Mouse (Mus musculus) cerebellum, adult 8-10 months (tissue): Measurements from ENCODE around the gene Limch1.

ENCODE experiments used
- DNase-seq: peaks from one replicate; pipeline ENCODE4 v3.0.0; 2022

Limch1 gene

GRCm38 (mm10) chr5:66786621-66787061 lies 41.0 kb downstream of the Limch1 start:
- DNase-seq, result no peak

DNA sequence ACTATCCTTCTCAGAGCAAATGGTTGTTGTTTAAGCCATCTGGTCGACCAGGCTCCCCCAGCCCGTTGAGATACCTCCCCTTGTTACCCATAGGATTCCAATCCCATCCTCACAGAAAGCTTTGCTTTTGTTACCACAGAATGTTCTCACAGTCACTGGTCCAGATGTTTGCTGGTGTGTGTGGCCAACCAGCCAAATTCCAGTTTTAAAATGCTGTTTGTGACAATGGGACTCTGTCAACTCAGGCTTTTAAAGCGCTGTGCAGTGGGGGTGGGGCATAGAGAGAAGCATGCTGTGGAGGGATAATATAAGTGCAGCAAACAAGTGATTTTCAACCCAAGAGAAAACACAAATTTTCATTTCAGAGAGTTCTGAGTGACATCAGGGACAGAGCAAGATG lies 43.4 kb downstream of the Limch1 start:
- no peak for DNase-seq

- peak; percentile 31 for DNase-seq
These were observed 45.5 kb downstream of the Limch1 start for GRCm38 (mm10) chr5:66791161-66791560.

- DNase-seq, result no peak
These were observed 47.6 kb downstream of the Limch1 start for GRCm38 (mm10) chr5:66793251-66793650.

- no peak for DNase-seq
These were observed 51.7 kb downstream of the Limch1 start for GRCm38 (mm10) chr5:66797326-66797725.

- DNase-seq, result no peak
These were observed 52.5 kb downstream of the Limch1 start for GRCm38 (mm10) chr5:66798135-66798534.

- DNase-seq, result no peak
These were observed 53.0 kb downstream of the Limch1 start for GRCm38 (mm10) chr5:66798591-66799003.

- DNase-seq, result no peak
These were observed 54.6 kb downstream of the Limch1 start for GRCm38 (mm10) chr5:66800243-66800642.

- DNase-seq, result no peak
These were observed 55.4 kb downstream of the Limch1 start for GRCm38 (mm10) chr5:66800977-66801376.

- no peak for DNase-seq
These were observed 56.6 kb downstream of the Limch1 start for GRCm38 (mm10) chr5:66802196-66802595.

DNA sequence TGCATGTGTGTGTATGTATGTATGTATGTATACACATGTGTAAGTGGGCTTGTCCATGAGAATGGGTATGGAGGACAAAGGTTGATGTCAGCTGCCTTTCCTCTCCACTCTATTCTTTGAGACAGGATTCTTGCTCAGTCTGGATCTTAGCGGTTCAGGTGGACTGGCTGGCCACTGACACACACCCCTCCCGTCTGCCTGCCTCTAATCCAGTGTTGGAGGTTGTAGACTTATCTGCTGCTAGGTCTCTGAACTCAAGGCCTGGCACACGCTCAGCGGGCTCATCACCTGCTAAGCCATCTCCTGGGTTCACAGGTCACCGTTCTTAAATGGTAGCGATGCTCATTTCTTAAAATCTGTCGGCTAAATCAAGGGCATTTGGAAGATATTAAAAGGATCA lies 60.7 kb downstream of the Limch1 start:
- no peak for DNase-seq

GRCm38 (mm10) chr5:66807737-66808136 lies 62.1 kb downstream of the Limch1 start:
- no peak for DNase-seq

- DNase-seq, result no peak
These were observed 63.5 kb downstream of the Limch1 start for GRCm38 (mm10) chr5:66809016-66809570.

GRCm38 (mm10) chr5:66810396-66810795 lies 64.8 kb downstream of the Limch1 start:
- DNase-seq, result no peak

- DNase-seq, result no peak
These were observed 69.0 kb downstream of the Limch1 start for GRCm38 (mm10) chr5:66814674-66815073.

- no peak for DNase-seq
These were observed 70.2 kb downstream of the Limch1 start for GRCm38 (mm10) chr5:66815877-66816276.

DNA sequence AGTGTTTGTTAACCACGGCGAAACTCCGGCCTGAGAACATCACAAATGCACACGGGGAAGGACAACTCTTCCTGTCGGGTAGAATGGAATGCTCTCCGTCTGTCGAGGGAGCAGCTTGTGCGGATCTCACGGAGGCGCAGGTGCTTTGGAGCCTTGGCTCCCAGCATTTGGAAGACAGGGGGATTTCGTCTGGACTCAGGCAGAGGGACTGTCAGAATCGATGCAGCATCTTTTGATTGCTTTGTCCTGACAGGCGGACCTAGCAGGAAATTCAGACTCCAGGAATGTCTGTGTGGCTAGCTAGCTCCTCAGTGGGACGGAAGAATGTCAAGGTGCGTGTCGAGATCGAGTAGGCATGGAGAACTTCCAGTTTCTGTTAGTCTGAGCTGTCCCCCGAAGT lies 71.1 kb downstream of the Limch1 start:
- no peak for DNase-seq

DNA sequence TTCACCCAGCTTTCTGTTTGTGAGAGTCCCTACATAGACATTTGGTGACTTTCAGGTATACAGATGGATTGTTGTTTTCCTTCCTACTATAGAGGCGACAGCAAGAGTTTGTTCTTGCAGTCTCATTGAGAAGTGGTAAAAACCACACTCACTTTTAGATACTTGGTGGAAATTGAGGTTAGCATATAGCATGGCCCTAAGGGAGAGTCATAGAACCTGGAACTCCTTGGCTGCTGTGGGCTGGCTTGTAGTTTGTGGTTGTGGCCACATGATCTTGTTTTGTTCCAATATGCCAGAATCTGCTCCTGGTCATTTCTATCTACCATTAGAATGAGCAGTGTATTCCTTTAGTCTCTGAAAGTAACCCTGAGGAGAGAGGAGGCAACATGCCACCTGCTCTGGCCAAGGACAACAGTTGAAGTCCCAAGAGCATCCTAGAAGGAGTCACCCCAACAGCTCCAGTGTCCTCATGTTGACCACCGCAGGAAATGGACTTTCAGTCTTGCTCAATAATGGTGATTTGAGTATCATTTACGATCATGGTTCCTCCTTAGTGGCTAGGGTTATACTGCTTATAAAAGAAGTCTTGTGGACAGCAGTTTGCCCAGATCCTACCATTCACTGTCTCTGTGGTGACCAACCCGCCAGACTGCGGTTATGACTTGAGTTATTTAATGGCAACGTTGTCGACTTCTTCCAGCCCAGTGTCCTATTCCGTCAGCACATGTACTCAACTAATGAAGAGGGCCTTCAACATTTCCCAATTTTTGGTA lies 71.7 kb downstream of the Limch1 start:
- no peak for DNase-seq

- DNase-seq, result no peak
These were observed 77.0 kb downstream of the Limch1 start for GRCm38 (mm10) chr5:66822500-66823205.

DNA sequence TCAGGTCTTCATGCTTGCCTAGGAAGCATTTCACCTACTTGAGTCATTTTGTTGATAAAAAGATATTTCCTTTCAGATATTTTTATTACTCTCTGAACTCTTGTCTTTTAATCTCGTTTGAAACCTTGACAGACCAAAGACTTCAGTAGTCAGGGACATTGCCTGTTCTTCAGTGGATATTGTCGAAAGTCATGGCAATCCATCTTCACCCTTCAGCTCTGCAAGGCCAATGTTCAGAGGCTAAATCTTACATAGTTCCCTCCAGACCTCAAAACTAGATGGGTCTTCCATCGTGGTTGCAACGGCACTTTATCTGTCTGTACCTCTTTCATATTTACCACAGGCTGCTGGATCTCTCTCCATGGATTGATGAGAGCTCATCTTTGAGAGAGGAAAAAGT lies 80.0 kb downstream of the Limch1 start:
- DNase-seq, result no peak

- no peak for DNase-seq
These were observed 81.2 kb downstream of the Limch1 start for GRCm38 (mm10) chr5:66826844-66827243.

GRCm38 (mm10) chr5:66829505-66829904 lies 83.9 kb downstream of the Limch1 start:
- DNase-seq, result no peak

- DNase-seq, result no peak
These were observed 84.6 kb downstream of the Limch1 start for GRCm38 (mm10) chr5:66830206-66830605.

GRCm38 (mm10) chr5:66834756-66835155 lies 89.1 kb downstream of the Limch1 start:
- no peak for DNase-seq
